Comparison of ENCODE assay signal across 18 mouse cellular contexts in genomic region chr8:128302322-128302721, GRCm38 (mm10). TPM values are rescaled to one million over a fixed set of nuclear protein-coding genes. Genes with fewer than 3 reads are reported as not detected.
DNase-seq lines count a peak whose midpoint lies in the region; ATAC-seq and TF ChIP-seq lines count a peak whose summit lies in the region.
"Had no signal": no experiment of that assay in that cellular context is flagged by ENCODE, and none has a peak within 500 bp of the region (broad histone marks: within the 10 kb centered on the region; RNA-seq: fewer than 3 reads in every experiment).

No protein-coding gene starts in this region.

- WGBS in kidney, adult 2 months = 81% methylated on average over 2 of the region's 2 CpGs

- no peak overlapping the region for H3K4me3 ChIP-seq in kidney, adult 2 months (ENCODE audit: insufficient read depth, low read depth, low read length)
- H3K4me3 ChIP-seq: embryonic facial prominence, embryonic 10.5 days; forebrain, embryonic 15.5 days; hindbrain, embryonic 10.5 days; limb, embryonic 10.5 days; lung, embryonic 15.5 days; neural tube, embryonic 13.5 days had no signal

- no peak for TF ChIP-seq CTCF in kidney, adult 2 months (conservative IDR thresholded peaks at IDR 0.05; ENCODE audit: insufficient read depth, insufficient read length, low read depth, low read length)

- peak; percentile 8 for DNase-seq in kidney, adult 2 months
- DNase-seq in kidney, postnatal 10 days = no peak
- DNase-seq in 416B (ENCODE audit: low read depth) (peak; percentile 87), adipocyte (ENCODE audit: low spot score) (peak; percentile 7)
- DNase-seq in thymus, postnatal 0 days (ENCODE audit: low spot score) = no peak
- DNase-seq in cerebellum, adult 11-12 months = no peak
- DNase-seq: cerebellum, postnatal 25 days; kidney, adult 8-10 months; kidney, postnatal 4 days; right cerebral cortex, postnatal 25 days; thymus, adult 18-20 months had no signal

- no peak overlapping the region for H3K27ac ChIP-seq in kidney, adult 2 months (ENCODE audit: insufficient read depth, low read depth, low read length)
- H3K27ac ChIP-seq: embryonic facial prominence, embryonic 10.5 days; forebrain, embryonic 15.5 days; hindbrain, embryonic 10.5 days; limb, embryonic 10.5 days; lung, embryonic 15.5 days; neural tube, embryonic 13.5 days had no signal

- no peaks in the 10 kb centered on the region for H3K4me1 ChIP-seq in kidney, adult 2 months (ENCODE audit: control insufficient read depth, insufficient read depth, low read length)
- H3K4me1 ChIP-seq: embryonic facial prominence, embryonic 10.5 days; hindbrain, embryonic 10.5 days; limb, embryonic 10.5 days; lung, embryonic 15.5 days; neural tube, embryonic 13.5 days had no signal

- no peak for TF ChIP-seq POLR2A in kidney, adult 2 months (IDR thresholded peaks at IDR 0.05; ENCODE audit: low read depth, low read length)

- peak; percentile 94 for ATAC-seq in megakaryocyte progenitor cell, adult 5-6 weeks (replicated peaks; ENCODE audit: poor library complexity)
- ATAC-seq: forebrain, embryonic 15.5 days had no signal

- H3K36me3 ChIP-seq in kidney, adult 2 months (ENCODE audit: control insufficient read depth, insufficient read depth, low read length) = no peaks in the 10 kb centered on the region
- H3K36me3 ChIP-seq: embryonic facial prominence, embryonic 10.5 days; forebrain, embryonic 15.5 days; hindbrain, embryonic 10.5 days; limb, embryonic 10.5 days; lung, embryonic 15.5 days; neural tube, embryonic 13.5 days had no signal

- no peaks in the 10 kb centered on the region for H3K27me3 ChIP-seq in kidney, adult 2 months (replicated peaks; ENCODE audit: control insufficient read depth, insufficient read depth, low read length)
- H3K27me3 ChIP-seq: forebrain, embryonic 15.5 days; lung, embryonic 15.5 days; neural tube, embryonic 13.5 days had no signal

RNA-seq across cellular contexts. Expression of gene Nrp1, which starts 56.1 kb away (rescaled TPM):
- polyA plus RNA-seq in kidney, adult 2 months (2012; rRNA removed) = 46.1 and 54.3 TPM in 2 replicates
- total RNA-seq in megakaryocyte progenitor cell, adult 5-6 weeks (2015) = 8.3 and 9.4 TPM in 2 replicates
- 9.7 and 11.7 TPM in 2 replicates for total RNA-seq in megakaryocyte progenitor cell, adult 5-6 weeks (2017)
- polyA plus RNA-seq in thymus, postnatal 0 days (2015; fragmentation: Nextera tagmentation; extraction: Ambion mirVana) = 45.8 and 49.3 TPM in 2 replicates

Comparison
In these comparisons a context has a peak if more than half of its experiments do, and no peak if none do; other contexts are left out.
1. DNase-seq: peak in kidney, adult 2 months (single experiment), 416B (single experiment) and adipocyte (single experiment); none in kidney, postnatal 10 days (single experiment), thymus, postnatal 0 days (single experiment) and cerebellum, adult 11-12 months (single experiment).